Mouse (Mus musculus) right cerebral cortex, postnatal 36 days (tissue): ENCODE results near the gene Kbtbd6.
"Not testable (repeated sequence)": the region's sequence is repeated elsewhere in the genome, so short reads cannot be mapped to it uniquely, and the experiment has no call there.

Source experiments
- DNase-seq, 2 experiments: peaks; one replicate each; pipeline ENCODE4 v3.0.0; 2022; ENCODE audit warnings: low spot score in 2 of 2, mixed read lengths in 1 of 2

The Kbtbd6 gene

DNA sequence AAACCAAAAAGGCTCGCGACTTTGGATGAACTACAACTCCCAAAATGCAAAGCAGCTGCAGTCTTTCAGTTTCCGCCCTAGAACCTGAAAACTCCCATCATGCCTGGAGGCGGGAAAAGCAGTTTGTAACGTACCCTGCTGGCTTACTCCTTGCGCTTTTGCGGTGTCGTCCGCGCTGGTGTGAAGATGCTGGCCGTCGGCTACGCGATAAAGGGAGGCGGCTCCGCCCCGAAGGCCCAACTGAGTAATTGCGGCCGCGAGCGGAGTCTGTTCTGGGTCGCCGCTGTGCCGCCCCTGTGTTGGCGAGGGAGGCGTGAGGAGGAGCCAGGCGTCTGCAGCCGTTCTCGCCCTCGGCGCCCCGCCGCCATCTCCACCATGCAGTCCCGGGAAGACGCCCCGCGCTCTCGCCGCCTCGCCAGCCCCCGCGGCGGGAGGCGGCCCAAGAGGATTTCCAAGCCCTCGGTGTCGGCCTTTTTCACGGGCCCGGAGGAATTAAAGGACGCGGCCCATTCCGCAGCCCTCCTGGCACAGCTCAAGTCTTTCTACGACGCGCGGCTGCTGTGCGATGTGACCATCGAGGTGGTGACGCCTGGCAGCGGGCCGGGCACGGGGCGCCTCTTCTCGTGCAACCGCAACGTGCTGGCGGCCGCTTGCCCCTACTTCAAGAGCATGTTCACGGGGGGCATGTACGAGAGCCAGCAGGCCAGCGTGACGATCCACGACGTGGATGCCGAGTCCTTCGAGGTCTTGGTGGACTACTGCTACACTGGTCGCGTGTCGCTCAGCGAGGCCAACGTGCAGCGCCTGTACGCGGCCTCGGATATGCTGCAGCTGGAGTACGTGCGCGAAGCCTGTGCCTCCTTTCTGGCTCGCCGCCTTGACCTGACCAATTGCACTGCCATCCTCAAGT lies at the start of gene Kbtbd6:
Gene Kbtbd6, plus strand, starts transcription at position 155 of the 910 bp plus-strand sequence.
- DNase-seq, result peak; percentile 57 to 74

GRCm38 (mm10) chr14:79407641-79408040 lies 44.0 kb upstream of the Kbtbd6 start:
- DNase-seq, result no peak

DNA sequence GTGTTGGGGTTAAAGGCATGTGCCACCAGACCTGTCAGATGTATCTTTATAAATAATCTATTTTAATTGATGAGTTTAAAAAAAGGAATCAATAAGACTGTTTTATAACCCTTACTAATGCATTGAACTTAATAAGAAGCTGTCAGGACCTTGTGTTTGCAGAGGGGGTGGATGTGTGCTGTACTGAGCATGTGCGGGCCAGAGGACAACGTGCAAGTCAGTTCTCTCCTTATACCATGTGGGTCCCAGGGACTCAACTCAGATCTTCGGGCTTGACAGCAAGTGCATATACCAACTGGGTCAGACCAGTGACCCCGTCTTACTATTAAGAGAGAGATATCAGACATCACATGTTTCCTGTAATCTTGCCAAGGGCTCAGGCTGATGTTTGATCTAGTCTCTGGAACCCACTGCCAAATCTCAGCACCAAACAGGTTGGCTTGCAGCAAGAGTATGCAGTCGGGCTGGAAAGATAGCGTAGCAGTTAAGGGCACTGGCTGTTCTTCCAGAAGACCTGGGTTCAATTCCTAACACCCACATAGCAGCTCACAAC lies 42.3 kb upstream of the Kbtbd6 start:
- no peak for DNase-seq

DNA sequence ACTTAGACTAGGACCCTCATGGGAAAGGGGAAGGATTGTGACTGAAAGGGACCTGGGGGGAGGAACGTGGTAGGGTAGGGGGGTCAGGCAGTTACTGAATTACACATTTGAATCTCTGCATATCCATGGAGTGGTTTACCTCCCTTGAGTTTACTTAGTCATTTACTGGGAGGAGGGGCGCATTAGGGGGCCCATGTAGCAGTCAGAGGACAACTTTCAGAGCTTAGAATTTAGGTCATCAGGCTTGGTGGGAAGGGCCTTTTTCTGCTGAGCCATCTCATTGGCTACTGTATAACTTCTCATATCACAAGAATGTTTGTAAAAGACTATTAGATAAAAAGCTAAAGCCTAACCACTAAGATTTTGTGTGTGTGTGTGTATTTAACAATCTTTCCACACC lies 41.0 kb upstream of the Kbtbd6 start:
- DNase-seq, result no peak

GRCm38 (mm10) chr14:79413121-79413520 lies 38.5 kb upstream of the Kbtbd6 start:
- no peak for DNase-seq

- no peak for DNase-seq
These were observed 31.5 kb upstream of the Kbtbd6 start for GRCm38 (mm10) chr14:79420083-79420685.

DNA sequence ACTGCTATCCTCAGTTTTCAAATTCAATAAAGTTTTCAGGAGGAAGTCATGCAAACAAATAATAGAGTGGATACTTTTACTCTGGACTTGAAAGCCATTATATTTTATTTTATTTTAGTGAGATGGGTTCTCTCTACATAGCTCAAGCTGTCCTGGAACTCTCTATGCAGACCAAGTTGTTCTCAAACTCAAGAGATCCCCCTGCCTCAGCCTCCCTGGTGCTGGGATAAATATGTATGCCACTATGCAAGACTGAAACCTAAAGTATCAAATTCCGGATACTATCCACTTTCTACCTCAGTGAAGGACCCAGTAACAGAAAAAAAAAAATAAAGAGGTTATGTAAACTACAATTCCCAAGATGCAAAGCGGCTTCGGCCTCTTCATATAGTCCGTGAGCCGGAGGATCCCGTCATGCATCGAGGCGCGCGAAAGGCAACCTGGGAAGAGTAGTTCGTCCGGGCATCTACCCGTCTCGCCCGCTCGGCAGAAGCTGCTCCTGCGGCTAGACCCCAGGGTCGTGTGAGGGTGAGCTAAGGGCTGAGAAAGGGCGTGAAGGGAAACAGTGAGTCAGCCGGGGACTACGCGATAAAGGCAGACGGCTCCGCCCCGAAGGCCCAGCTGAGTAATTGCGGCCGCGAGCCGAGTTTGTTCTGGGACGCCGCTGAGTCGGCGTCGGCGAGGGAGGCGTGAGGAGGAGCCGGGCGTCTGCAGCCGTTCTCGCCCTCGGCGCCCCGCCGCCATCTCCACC lies 25.5 kb upstream of the Kbtbd6 start, which contains the start of gene Kbtbd7:
Gene Kbtbd7, plus strand, starts transcription at position 533 of the 751 bp plus-strand sequence.
- DNase-seq, result peak; percentile 90 to 92

DNA sequence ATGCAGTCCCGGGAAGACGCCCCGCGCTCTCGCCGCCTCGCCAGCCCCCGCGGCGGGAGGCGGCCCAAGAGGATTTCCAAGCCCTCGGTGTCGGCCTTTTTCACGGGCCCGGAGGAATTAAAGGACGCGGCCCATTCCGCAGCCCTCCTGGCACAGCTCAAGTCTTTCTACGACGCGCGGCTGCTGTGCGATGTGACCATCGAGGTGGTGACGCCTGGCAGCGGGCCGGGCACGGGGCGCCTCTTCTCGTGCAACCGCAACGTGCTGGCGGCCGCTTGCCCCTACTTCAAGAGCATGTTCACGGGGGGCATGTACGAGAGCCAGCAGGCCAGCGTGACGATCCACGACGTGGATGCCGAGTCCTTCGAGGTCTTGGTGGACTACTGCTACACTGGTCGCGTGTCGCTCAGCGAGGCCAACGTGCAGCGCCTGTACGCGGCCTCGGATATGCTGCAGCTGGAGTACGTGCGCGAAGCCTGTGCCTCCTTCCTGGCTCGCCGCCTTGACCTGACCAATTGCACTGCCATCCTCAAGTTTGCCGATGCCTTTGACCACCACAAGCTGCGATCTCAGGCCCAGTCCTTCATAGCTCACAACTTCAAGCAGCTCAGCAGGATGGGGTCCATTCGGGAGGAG lies 24.8 kb upstream of the Kbtbd6 start:
- DNase-seq, result not testable (repeated sequence)

DNA sequence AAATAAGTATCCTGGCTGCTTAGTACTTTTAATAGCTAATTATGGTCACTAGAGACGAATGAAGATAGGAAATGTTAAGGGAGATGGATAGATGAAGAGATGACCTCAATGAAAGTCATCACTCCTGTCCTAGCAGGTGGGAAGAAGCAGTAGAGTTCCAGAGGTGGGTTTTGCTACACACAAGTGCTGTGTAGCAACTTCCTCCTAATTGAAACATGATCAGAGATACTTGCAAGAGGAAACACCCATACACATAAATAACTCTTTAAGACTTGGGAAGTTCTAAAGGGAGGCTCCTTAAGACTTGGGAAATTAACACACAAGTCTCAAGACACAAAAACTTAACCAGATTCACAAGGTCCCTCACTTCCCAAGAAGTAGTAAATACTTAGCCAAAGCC lies 17.6 kb upstream of the Kbtbd6 start:
- DNase-seq, result no peak

- no peak for DNase-seq
These were observed 11.0 kb upstream of the Kbtbd6 start for GRCm38 (mm10) chr14:79440655-79441054.

- DNase-seq, result no peak
These were observed 10.2 kb upstream of the Kbtbd6 start for GRCm38 (mm10) chr14:79441441-79441840.

DNA sequence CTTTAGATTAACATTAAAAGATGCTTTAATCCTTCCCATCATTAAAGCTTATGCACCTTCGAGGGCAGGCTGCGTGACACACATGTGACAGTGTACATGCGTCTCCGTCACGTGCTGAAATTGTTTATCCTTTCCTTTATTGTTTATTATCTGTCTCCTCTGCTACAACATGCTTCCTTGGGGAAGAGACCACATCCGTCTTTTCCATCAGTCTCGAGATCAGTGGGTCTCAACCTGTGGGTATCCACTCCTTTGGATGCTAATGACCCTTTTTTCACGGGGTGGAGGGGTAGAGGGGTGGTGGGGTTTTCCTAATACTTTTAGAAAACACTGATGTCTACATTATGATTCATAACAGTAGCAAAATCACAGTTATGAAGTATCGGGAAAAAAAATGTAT lies 7.0 kb upstream of the Kbtbd6 start:
- no peak for DNase-seq

GRCm38 (mm10) chr14:79445055-79445620 lies 6.5 kb upstream of the Kbtbd6 start:
- DNase-seq, result peak in 1 of 2 experiments; percentile 16

DNA sequence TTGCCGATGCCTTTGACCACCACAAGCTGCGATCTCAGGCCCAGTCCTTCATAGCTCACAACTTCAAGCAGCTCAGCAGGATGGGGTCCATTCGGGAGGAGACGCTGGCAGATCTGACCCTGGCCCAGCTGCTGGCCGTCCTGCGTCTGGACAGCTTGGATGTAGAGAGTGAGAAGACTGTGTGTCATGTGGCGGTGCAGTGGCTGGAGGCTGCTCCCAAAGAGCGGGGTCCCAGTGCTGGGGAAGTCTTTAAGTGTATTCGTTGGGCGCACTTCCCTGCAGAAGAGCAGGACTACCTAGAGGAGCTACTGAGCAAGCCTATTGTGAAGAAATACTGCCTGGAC lies 928 bp downstream of the Kbtbd6 start:
- not testable (repeated sequence) for DNase-seq

GRCm38 (mm10) chr14:79460401-79460800 lies 8.8 kb downstream of the Kbtbd6 start:
- DNase-seq, result no peak

GRCm38 (mm10) chr14:79460988-79461387 lies 9.4 kb downstream of the Kbtbd6 start:
- DNase-seq, result no peak

- no peak for DNase-seq
These were observed 14.0 kb downstream of the Kbtbd6 start for GRCm38 (mm10) chr14:79465623-79466022.

GRCm38 (mm10) chr14:79467621-79468020 lies 16.0 kb downstream of the Kbtbd6 start:
- peak; percentile 36 to 60 for DNase-seq

DNA sequence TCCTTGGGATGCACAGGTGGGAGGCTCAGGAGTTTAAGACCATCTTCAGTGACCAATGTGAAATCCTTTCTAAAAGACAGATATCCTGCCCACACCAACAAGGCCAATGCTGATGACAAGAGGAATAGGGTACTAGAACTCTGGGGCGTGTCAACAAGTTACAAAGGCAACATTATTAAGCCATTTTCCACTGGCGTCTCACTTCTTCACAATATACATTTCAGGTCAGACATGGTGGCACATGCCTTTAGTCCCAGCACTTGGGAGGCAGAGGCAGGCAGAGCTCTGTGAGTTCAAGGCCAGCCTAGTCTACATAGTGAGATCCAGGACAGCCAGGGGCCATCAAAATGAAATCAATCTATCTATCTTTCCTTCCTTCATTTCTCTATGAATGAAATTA lies 21.7 kb downstream of the Kbtbd6 start:
- no peak for DNase-seq

- peak; percentile 91 for DNase-seq
These were observed 29.1 kb downstream of the Kbtbd6 start, which contains the start of gene Elf1 for GRCm38 (mm10) chr14:79480624-79481338. Gene Elf1 (plus strand): TSS chr14:79481194.
